Mouse (Mus musculus) bone marrow macrophage, adult 2 months (primary cell): ENCODE data around the gene Fhit.

Experiments
- CTCF ChIP-seq: IDR thresholded peaks from 2 replicates; pipeline ENCODE4 v1.5.1; 2012; ENCODE audit warnings: low read depth, mild to moderate bottlenecking, low read length, moderate library complexity
- POLR2A ChIP-seq: IDR thresholded peaks from 2 replicates; pipeline ENCODE4 v1.6.1; 2012; ENCODE audit warnings: mild to moderate bottlenecking, low read depth, low read length, borderline replicate concordance

- no peak for TF ChIP-seq CTCF
- TF ChIP-seq POLR2A, result no peak
Observed at GRCm38 (mm10) chr14:10711841-10712521, 449.9 kb downstream of the Fhit start.
